Comparison of ENCODE assay signal across 20 mouse cellular contexts in the genomic region with DNA sequence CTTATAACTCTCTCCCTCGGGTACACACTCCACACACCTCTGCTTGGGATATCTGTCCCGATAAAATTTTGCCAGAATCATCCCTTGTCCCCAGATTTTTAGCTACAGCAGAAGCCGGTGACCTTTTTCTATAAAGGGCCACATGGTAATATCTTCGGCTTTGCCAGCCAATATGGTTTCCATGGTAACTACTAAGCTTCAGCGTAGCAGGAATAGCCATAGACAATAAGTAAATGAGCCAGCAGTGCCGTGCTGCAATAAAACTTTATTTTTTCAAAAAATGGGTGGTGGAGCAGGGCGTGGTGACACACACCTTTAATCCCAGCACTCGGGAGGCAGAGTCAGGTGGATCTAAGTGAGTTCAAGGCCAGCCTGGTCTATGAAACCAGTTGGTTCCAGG.
A peak's percentile ranks its signal among the peaks of the same experiment; 100 is the strongest.
DNase-seq lines count a peak whose midpoint lies in the region; ATAC-seq and TF ChIP-seq lines count a peak whose summit lies in the region.
"Had no signal": no experiment of that assay in that cellular context is flagged by ENCODE, and none has a peak within 500 bp of the region (broad histone marks: within the 10 kb centered on the region; RNA-seq: fewer than 3 reads in every experiment).

No protein-coding gene starts in this region.

- peak overlapping the region; percentile 52; the same call in 1 of the 2 replicates for H3K4me2 ChIP-seq in intestine, embryonic 16.5 days (ENCODE audit: low read depth, low read length)
- no peak overlapping the region for H3K4me2 ChIP-seq in intestine, embryonic 15.5 days (replicated peaks)
- peak overlapping the region; percentile 38 for H3K4me2 ChIP-seq in stomach, embryonic 14.5 days (replicated peaks; ENCODE audit: low read depth, low read length)
- H3K4me2 ChIP-seq: limb, embryonic 15.5 days; neural tube, embryonic 12.5 days had no signal

- TF ChIP-seq CTCF in brain, embryonic 14.5 days (IDR thresholded peaks at IDR 0.05; ENCODE audit: borderline replicate concordance, extremely low read depth, insufficient read depth, insufficient read length), result no peak

- no peaks in the 10 kb centered on the region for H3K9me3 ChIP-seq in intestine, embryonic 16.5 days (ENCODE audit: control insufficient read depth, low read length)
- no peaks in the 10 kb centered on the region for H3K9me3 ChIP-seq in intestine, embryonic 15.5 days
- peaks cover 7% of the 10 kb centered on the region; the same call in 1 of the 2 replicates for H3K9me3 ChIP-seq in midbrain, embryonic 10.5 days (replicated peaks)
- H3K9me3 ChIP-seq in stomach, embryonic 14.5 days (ENCODE audit: control insufficient read depth, low read depth, low read length), result no peaks in the 10 kb centered on the region
- H3K9me3 ChIP-seq: heart, embryonic 10.5 days; limb, embryonic 15.5 days had no signal

- no peaks in the 10 kb centered on the region for H3K27me3 ChIP-seq in intestine, embryonic 16.5 days (replicated peaks; ENCODE audit: control insufficient read depth, insufficient read depth, low read length)
- H3K27me3 ChIP-seq in intestine, embryonic 15.5 days (replicated peaks), result no peaks in the 10 kb centered on the region
- H3K27me3 ChIP-seq in midbrain, embryonic 10.5 days (ENCODE audit: low read depth, poor library complexity, severe bottlenecking), result no peaks in the 10 kb centered on the region
- H3K27me3 ChIP-seq in stomach, embryonic 14.5 days (ENCODE audit: control insufficient read depth, insufficient read depth, low read length), result no peaks in the 10 kb centered on the region
- H3K27me3 ChIP-seq: limb, embryonic 15.5 days; neural tube, embryonic 12.5 days had no signal

- DNase-seq in brain, embryonic 14.5 days (ENCODE audit: low read depth), result peak; percentile 62
- DNase-seq in midbrain, embryonic 10.5 days (ENCODE audit: low spot score), result no peak
- no peak for DNase-seq in cerebellum, adult 9-11 months
- no peak for DNase-seq in ovary, postnatal 14 days (ENCODE audit: low spot score)
- DNase-seq: adrenal gland, postnatal 10 days; cerebellum, adult 8-10 months; embryo, embryonic 11 days; gastrocnemius, postnatal 25 days; heart, postnatal 14 days; kidney, adult 18-20 months; kidney, postnatal 14 days; lung, adult 2 months; retina, postnatal 1 day had no signal

- 64% methylated on average over 8 of the region's 8 CpGs for WGBS in intestine, embryonic 16.5 days
- 68% methylated on average over 8 of the region's 8 CpGs for WGBS in intestine, embryonic 15.5 days
- WGBS in midbrain, embryonic 10.5 days, result 72% methylated on average over 8 of the region's 8 CpGs
- WGBS in stomach, embryonic 14.5 days, result 74% methylated on average over 8 of the region's 8 CpGs

- TF ChIP-seq POLR2A in brain, embryonic 14.5 days (IDR thresholded peaks at IDR 0.05; ENCODE audit: borderline replicate concordance, extremely low read depth, insufficient read depth, insufficient read length, poor library complexity, severe bottlenecking), result no peak

- H3K36me3 ChIP-seq in intestine, embryonic 16.5 days (ENCODE audit: control insufficient read depth, insufficient read depth, low read length), result no peaks in the 10 kb centered on the region
- H3K36me3 ChIP-seq in intestine, embryonic 15.5 days, result no peaks in the 10 kb centered on the region
- H3K36me3 ChIP-seq in midbrain, embryonic 10.5 days, result no peaks in the 10 kb centered on the region
- H3K36me3 ChIP-seq in stomach, embryonic 14.5 days (ENCODE audit: control insufficient read depth, insufficient read depth, low read length), result no peaks in the 10 kb centered on the region
- H3K36me3 ChIP-seq: G1E; limb, embryonic 15.5 days; neural tube, embryonic 12.5 days had no signal

- H3K9ac ChIP-seq in intestine, embryonic 16.5 days (ENCODE audit: low read depth, low read length), result no peak overlapping the region
- H3K9ac ChIP-seq in intestine, embryonic 15.5 days, result no peak overlapping the region
- H3K9ac ChIP-seq in stomach, embryonic 14.5 days (replicated peaks; ENCODE audit: low read depth, low read length), result no peak overlapping the region
- H3K9ac ChIP-seq: limb, embryonic 15.5 days; neural tube, embryonic 12.5 days had no signal

- peaks cover 9% of the 10 kb centered on the region for H3K4me1 ChIP-seq in intestine, embryonic 16.5 days (ENCODE audit: control insufficient read depth, insufficient read depth, low read length)
- peaks cover 6% of the 10 kb centered on the region for H3K4me1 ChIP-seq in intestine, embryonic 15.5 days (replicated peaks)
- peaks cover 46% of the 10 kb centered on the region for H3K4me1 ChIP-seq in midbrain, embryonic 10.5 days
- H3K4me1 ChIP-seq in stomach, embryonic 14.5 days (ENCODE audit: control insufficient read depth, insufficient read depth, low read length), result peaks cover 14% of the 10 kb centered on the region

- ATAC-seq in intestine, embryonic 16.5 days, result 0 out of 2 replicates have a peak, but pooled peaks have one; percentile 10
- ATAC-seq in intestine, embryonic 15.5 days, result no peak
- ATAC-seq in stomach, embryonic 14.5 days (ENCODE audit: insufficient number of reproducible peaks, insufficient read depth, low FRiP score, low read depth), result no peak

- no peak overlapping the region for H3K27ac ChIP-seq in intestine, embryonic 16.5 days (ENCODE audit: low read length)
- H3K27ac ChIP-seq in intestine, embryonic 15.5 days, result no peak overlapping the region
- H3K27ac ChIP-seq in midbrain, embryonic 10.5 days (replicated peaks), result 0 out of 2 replicates have a peak overlapping the region, but pooled peaks have one; percentile 57
- no peak overlapping the region for H3K27ac ChIP-seq in stomach, embryonic 14.5 days (ENCODE audit: low read length)
- H3K27ac ChIP-seq: heart, embryonic 10.5 days; limb, embryonic 15.5 days; neural tube, embryonic 12.5 days had no signal

- H3K4me3 ChIP-seq in intestine, embryonic 16.5 days (ENCODE audit: low read length), result no peak overlapping the region
- H3K4me3 ChIP-seq in intestine, embryonic 15.5 days (replicated peaks), result no peak overlapping the region
- no peak overlapping the region for H3K4me3 ChIP-seq in midbrain, embryonic 10.5 days
- no peak overlapping the region for H3K4me3 ChIP-seq in stomach, embryonic 14.5 days (ENCODE audit: low read depth, low read length)
- H3K4me3 ChIP-seq: heart, embryonic 10.5 days; limb, embryonic 15.5 days; neural tube, embryonic 12.5 days had no signal
